Mouse (Mus musculus) heart, embryonic 12.5 days (tissue): ENCODE results near the gene Sec14l5. TPM values are rescaled to one million over a fixed set of nuclear protein-coding genes. Genes with fewer than 3 reads are reported as not detected.

ENCODE experiments used
- ATAC-seq: fragments of 200-750 bp; cut with Nextera tagmentation; 2 replicates; pipeline ENCODE4 v1.8.0; 2017; ENCODE audit warnings: moderate TSS enrichment, moderate library complexity; ENCODE audit not compliant: insufficient number of reproducible peaks, low FRiP score
- H3K27ac ChIP-seq: fragments of 300-500 bp; sonication (generic); 2 replicates; pipeline ENCODE4 v1.5.1; 2016; ENCODE audit warnings: mild to moderate bottlenecking, moderate library complexity; ENCODE audit not compliant: poor library complexity, severe bottlenecking
- H3K27me3 ChIP-seq: fragments of 300-500 bp; sonication (generic); replicated peaks from 2 replicates; pipeline ENCODE4 v1.6.1; 2016; ENCODE audit warnings: mild to moderate bottlenecking, moderate library complexity
- H3K36me3 ChIP-seq: fragments of 300-500 bp; sonication (generic); 2 replicates; pipeline ENCODE4 v1.6.1; 2016; ENCODE audit warnings: mild to moderate bottlenecking, moderate library complexity
- H3K4me1 ChIP-seq: fragments of 300-500 bp; sonication (generic); replicated peaks from 2 replicates; pipeline ENCODE4 v1.6.1; 2016; ENCODE audit warnings: mild to moderate bottlenecking
- H3K4me2 ChIP-seq: fragments of 300-500 bp; sonication (generic); 2 replicates; pipeline ENCODE4 v1.6.1; 2016; ENCODE audit warnings: mild to moderate bottlenecking, moderate library complexity
- H3K4me3 ChIP-seq: fragments of 300-500 bp; sonication (generic); 2 replicates; pipeline ENCODE4 v1.5.1; 2016; ENCODE audit warnings: mild to moderate bottlenecking
- H3K9ac ChIP-seq: fragments of 300-500 bp; sonication (generic); 2 replicates; pipeline ENCODE4 v1.6.1; 2016; ENCODE audit warnings: mild to moderate bottlenecking, moderate library complexity
- H3K9me3 ChIP-seq: fragments of 300-500 bp; sonication (generic); replicated peaks from 2 replicates; pipeline ENCODE4 v1.6.1; 2016; ENCODE audit warnings: mild to moderate bottlenecking, moderate library complexity
- WGBS: fragments of 180-500 bp; shearing (Covaris S2); methylation state at CpG from one replicate; pipeline ENCODE4 v1.1.7; 2016; 5-methylcytosine and 5-hydroxymethylcytosine counted together
- polyA plus RNA-seq: library from polyadenylated mRNA; unstranded; fragments of >200 nt; fragmentation: Nextera tagmentation; extraction: Ambion mirVana; gene quantifications from 2 replicates; pipeline ENCODE4 v1.2.1, GENCODE M21; 2016

The Sec14l5 gene
- polyA plus RNA-seq, 1 experiment from 2014 or later: not detected

DNA sequence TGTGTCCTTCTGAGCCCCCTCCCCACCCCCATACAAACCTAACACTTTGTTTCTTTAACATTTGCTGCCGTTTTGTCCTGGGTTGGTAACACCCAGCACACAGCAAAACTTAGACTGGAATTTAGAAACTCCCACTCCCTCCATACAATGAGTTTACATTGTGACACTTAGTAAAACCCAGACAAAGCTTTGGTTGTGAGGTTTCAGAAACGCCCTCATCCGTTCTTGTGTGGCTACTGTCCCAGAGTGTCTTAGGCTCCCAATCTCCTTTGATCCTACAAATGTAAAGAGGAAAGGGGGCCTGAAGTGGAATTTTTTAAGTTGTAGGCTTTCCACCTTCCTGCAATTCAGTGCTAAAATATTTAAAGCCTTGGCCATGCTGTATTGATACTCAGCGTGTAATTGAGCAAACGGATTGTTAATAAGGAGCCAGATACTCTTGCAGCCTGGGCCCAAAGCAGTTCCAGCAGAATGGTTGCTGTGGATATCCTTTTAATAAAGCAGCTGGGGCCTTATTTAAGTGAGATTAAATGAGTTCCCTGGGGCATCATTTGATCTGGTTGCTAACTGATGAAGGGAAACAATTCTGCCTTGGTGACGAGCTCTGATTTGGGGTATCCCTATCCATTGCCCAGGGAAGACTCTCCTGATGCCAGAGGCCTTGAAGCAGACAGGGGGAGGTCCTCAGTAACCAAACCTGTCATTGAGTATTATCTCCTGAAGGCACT lies 6.6 kb downstream of the Sec14l5 start:
- no peak overlapping the region for H3K9ac ChIP-seq
- H3K27ac ChIP-seq: no peak overlapping the region
- no peaks in the 10 kb centered on the region for H3K36me3 ChIP-seq
- no peak overlapping the region for H3K4me2 ChIP-seq
- WGBS: 60% methylated on average over 6 of the region's 6 CpGs
- no peaks in the 10 kb centered on the region for H3K9me3 ChIP-seq
- H3K27me3 ChIP-seq: peaks cover 18% of the 10 kb centered on the region
- no peak for ATAC-seq
- H3K4me3 ChIP-seq: no peak overlapping the region
- H3K4me1 ChIP-seq: no peaks in the 10 kb centered on the region

DNA sequence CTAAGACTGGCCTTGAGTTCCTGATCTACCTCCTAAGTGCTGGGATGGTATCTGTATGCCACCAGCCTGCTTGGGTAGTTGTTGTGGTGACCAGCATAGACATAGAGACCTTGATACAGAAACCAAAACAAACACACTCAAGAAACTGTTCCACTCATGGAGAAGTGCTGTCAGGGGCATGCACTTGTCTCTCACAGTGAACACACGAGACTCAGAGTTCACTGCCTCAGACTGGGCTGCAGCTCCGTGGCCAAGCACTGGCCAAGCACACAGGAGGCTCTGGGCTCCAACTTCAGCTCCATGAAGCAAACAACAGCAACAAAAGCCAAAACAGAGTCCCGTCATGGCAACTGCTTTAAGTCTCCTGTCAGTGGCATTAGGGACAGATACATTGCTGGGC lies 8.1 kb downstream of the Sec14l5 start:
- H3K27me3 ChIP-seq: peaks cover 16% of the 10 kb centered on the region
- H3K4me3 ChIP-seq: no peak overlapping the region
- H3K9me3 ChIP-seq: no peaks in the 10 kb centered on the region
- H3K4me2 ChIP-seq: no peak overlapping the region
- no peaks in the 10 kb centered on the region for H3K4me1 ChIP-seq
- H3K36me3 ChIP-seq: no peaks in the 10 kb centered on the region
- ATAC-seq: no peak
- H3K27ac ChIP-seq: no peak overlapping the region
- no peak overlapping the region for H3K9ac ChIP-seq
- 62% methylated on average over 3 of the region's 3 CpGs for WGBS

DNA sequence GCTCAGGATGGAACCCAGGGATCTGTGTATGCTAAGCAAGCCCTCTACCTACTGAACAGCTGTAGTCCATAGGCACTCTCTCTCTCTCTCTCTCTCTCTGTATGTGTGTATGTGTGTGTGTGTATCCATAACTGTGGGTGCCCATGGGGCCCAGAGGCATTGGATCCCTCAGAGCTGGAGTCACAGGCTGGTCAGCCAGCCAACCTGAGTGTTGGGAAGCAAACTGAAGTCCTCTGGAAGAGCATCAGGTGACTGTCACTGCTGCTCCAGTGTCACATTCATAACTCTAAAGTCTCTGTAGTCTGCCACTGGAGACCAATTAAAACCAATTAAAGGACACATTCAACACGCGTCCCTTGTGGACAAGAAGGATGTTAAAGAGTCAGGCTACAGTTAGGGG lies 9.6 kb downstream of the Sec14l5 start:
- no peak overlapping the region for H3K4me2 ChIP-seq
- WGBS: 75% methylated on average over 2 of the region's 2 CpGs
- no peak overlapping the region for H3K9ac ChIP-seq
- H3K27me3 ChIP-seq: peaks cover 8% of the 10 kb centered on the region
- no peak for ATAC-seq
- H3K36me3 ChIP-seq: no peaks in the 10 kb centered on the region
- H3K9me3 ChIP-seq: no peaks in the 10 kb centered on the region
- no peaks in the 10 kb centered on the region for H3K4me1 ChIP-seq
- H3K4me3 ChIP-seq: no peak overlapping the region
- no peak overlapping the region for H3K27ac ChIP-seq

DNA sequence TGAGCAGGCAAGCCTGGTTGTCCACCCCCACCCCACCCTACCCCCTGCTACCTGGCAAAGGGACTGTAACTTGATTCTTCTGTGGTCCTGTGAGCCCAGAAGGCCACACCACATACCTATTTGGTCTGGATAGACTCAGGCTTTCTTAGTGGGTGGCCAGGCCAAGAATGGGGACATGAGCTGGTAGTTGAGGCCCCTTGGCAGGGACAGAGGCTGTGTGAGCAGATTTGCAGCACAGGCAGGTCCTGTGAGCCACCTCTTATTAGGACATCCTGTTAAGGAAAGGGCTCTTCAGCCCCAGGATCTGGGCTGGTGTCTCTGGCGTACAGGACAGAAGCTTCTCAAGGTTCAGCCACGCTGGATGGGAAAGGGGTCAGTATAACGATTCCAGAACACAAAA lies 10.2 kb downstream of the Sec14l5 start:
- H3K4me2 ChIP-seq: no peak overlapping the region
- WGBS: 72% methylated on average over 3 of the region's 3 CpGs
- H3K9ac ChIP-seq: no peak overlapping the region
- no peaks in the 10 kb centered on the region for H3K9me3 ChIP-seq
- H3K4me3 ChIP-seq: no peak overlapping the region
- H3K27ac ChIP-seq: no peak overlapping the region
- no peaks in the 10 kb centered on the region for H3K36me3 ChIP-seq
- no peak for ATAC-seq
- peaks cover 8% of the 10 kb centered on the region for H3K27me3 ChIP-seq
- no peaks in the 10 kb centered on the region for H3K4me1 ChIP-seq

DNA sequence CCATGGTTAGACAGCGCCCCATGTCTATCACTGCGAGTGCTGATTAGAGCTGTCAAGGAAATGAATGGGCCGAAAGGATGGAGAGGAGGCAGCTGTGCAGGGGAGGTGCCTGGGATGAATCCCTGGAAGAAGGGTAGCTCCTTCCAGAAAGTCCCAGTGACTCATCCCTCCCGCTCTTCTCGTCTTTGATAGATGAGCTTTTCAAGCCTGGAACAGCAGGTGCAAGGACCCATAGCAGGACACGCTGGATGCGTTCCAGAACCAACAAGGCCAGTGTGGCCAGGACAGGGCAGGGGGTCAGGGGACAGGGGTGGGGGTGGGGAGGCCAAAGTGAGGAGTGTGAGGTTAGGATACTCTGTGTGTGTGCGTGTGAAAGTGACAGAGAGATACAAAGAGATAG lies 12.3 kb downstream of the Sec14l5 start:
- WGBS: 50% methylated on average over 8 of the region's 8 CpGs
- Histone ChIP-seq H3K4me3 (no peak overlapping the region), H3K27ac (no peak overlapping the region), H3K9ac (no peak overlapping the region), H3K4me1 (peaks cover 2% of the 10 kb centered on the region), H3K9me3 (no peaks in the 10 kb centered on the region), H3K27me3 (peaks cover 8% of the 10 kb centered on the region), H3K36me3 (no peaks in the 10 kb centered on the region), H3K4me2 (no peak overlapping the region)
- peak; percentile 37; the same call in 1 of the 2 replicates for ATAC-seq

DNA sequence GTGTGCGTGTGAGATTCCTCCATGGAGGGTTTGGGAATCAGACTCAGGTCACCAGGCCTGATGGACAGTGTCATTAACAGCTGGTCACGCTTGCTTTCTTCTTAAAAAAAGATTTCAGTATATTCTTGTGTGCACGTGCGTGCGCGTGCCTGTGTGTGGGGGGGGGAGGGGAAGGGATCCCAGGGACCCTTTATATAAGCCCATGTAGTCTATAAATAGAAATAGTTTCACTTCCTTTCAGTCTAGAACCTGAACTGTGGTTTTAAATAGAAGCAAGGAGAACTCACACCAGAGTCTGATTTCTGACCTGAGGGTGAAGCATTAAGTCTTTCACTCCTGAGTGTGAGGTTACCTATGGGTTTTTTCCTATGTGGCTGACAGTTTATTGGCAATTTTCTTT lies 17.4 kb downstream of the Sec14l5 start:
- Histone ChIP-seq H3K9ac (no peak overlapping the region), H3K27me3 (no peaks in the 10 kb centered on the region), H3K4me3 (no peak overlapping the region), H3K4me1 (peaks cover 13% of the 10 kb centered on the region), H3K4me2 (no peak overlapping the region), H3K36me3 (no peaks in the 10 kb centered on the region), H3K27ac (0 out of 2 replicates have a peak overlapping the region, but pooled peaks have one; percentile 39), H3K9me3 (no peaks in the 10 kb centered on the region)
- ATAC-seq: no peak
- WGBS: 72% methylated on average over 6 of the region's 6 CpGs

DNA sequence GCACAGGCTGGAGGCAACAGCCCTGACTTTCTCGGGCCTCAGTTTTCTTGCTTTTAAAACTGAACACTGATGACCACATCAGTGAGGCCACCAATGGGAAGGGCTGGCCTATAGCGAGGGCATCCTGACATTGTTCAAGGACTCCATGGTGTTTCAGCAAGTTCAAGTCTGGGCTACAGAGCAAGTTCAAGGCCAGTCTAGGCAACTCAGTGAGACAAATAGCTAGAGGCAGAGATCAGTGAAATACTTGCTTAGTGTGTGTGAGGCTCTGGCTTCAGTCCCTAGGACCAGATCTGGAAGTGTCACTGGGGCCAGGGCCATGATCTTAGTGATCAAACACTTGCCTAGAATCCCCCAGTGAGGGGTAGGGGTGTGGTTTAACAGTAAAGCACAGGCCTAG lies 21.1 kb downstream of the Sec14l5 start:
- Histone ChIP-seq H3K36me3 (no peaks in the 10 kb centered on the region), H3K27me3 (no peaks in the 10 kb centered on the region), H3K4me2 (no peak overlapping the region), H3K9me3 (no peaks in the 10 kb centered on the region), H3K9ac (no peak overlapping the region), H3K4me1 (peaks cover 13% of the 10 kb centered on the region), H3K4me3 (no peak overlapping the region), H3K27ac (no peak overlapping the region)
- no peak for ATAC-seq
- 76% methylated on average over 2 of the region's 2 CpGs for WGBS

DNA sequence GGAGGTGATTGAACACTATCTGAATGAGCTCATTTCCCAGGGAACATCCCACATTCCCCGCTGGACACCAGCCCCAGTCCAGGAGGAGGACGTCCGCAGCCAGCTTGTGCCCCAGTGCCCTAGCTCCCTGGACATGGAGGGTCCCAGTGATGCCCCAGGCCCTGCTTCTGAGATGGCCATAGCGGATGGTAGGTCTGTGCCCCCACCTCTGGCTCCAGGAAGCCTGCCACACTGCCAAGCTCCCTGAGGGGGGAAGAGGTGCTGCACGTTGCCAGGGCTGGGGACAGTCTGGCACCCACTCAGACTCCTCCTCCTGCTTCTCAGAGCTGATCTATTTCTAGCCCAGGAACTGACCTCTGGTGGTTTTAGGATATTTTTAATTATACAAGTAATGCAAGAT lies 21.9 kb downstream of the Sec14l5 start:
- 63% methylated on average over 5 of the region's 5 CpGs for whole genome bisulfite sequencing
- peaks cover 13% of the 10 kb centered on the region for H3K4me1 ChIP-seq
- no peak overlapping the region for H3K9ac ChIP-seq
- H3K4me2 ChIP-seq: no peak overlapping the region
- ATAC-seq: no peak
- no peak overlapping the region for H3K4me3 ChIP-seq
- H3K27me3 ChIP-seq: no peaks in the 10 kb centered on the region
- H3K36me3 ChIP-seq: no peaks in the 10 kb centered on the region
- H3K9me3 ChIP-seq: no peaks in the 10 kb centered on the region
- H3K27ac ChIP-seq: no peak overlapping the region

DNA sequence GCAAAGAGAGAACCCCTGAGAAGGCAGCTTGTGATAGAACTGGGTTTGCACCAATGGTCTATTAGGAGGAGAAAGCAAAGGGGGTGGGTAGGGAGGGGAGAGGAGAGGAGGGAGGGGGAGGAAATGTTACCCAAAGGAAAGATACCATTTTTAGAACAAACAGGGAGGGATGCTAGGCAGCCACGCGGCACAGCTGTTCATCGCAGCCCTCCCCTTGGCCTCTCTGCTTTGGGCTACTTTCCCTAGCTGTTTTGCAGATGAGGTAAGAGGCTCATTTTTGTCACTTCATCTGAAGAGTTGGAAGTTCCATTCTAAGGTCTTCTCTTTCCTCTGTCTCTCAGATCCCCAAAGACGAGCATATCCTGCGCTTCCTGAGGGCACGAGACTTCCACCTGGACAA lies 25.7 kb downstream of the Sec14l5 start:
- H3K27me3 ChIP-seq: no peaks in the 10 kb centered on the region
- no peak overlapping the region for H3K4me2 ChIP-seq
- peaks cover 5% of the 10 kb centered on the region for H3K4me1 ChIP-seq
- no peak overlapping the region for H3K4me3 ChIP-seq
- ATAC-seq: no peak
- WGBS: 75% methylated on average over 6 of the region's 6 CpGs
- H3K9ac ChIP-seq: no peak overlapping the region
- no peaks in the 10 kb centered on the region for H3K9me3 ChIP-seq
- no peaks in the 10 kb centered on the region for H3K36me3 ChIP-seq
- no peak overlapping the region for H3K27ac ChIP-seq

DNA sequence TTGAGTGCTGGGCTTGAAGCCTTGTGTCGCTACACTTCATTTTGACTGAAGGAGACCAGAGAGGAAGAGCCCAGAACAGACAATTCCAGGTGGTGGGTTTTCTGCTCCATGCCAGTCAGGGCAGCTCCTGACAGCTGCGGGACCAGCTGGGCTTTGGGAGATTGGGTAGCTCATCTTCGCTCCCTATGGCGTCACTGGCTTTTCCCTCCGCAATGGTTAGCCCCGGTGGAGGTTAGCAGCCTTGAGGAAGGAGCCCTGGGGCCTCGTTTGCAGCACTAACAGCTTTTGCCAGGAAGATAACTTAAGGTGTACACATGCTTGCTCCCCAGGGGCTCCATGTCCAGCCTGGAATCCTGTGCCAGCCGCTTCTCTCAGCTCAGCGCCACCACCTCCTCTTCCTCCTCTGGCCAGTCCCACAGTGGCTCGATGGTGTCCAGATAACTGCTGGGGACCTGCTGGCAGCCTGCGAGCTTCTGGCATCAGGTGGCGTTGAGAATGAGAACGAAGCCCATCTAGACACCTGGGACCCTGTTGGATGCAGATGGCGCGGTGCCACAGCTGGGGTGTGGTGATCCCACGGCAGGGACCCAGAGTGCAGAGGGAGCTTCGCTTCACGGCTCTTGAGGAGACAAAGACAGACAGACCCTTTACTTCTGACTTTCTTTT lies 36.5 kb downstream of the Sec14l5 start:
- Histone ChIP-seq H3K9me3 (no peaks in the 10 kb centered on the region), H3K4me1 (peaks cover 9% of the 10 kb centered on the region), H3K27me3 (peaks cover 29% of the 10 kb centered on the region), H3K36me3 (no peaks in the 10 kb centered on the region), H3K4me3 (no peak overlapping the region), H3K4me2 (no peak overlapping the region), H3K9ac (no peak overlapping the region), H3K27ac (no peak overlapping the region)
- WGBS: 78% methylated on average over 18 of the region's 18 CpGs
- no peak for ATAC-seq

DNA sequence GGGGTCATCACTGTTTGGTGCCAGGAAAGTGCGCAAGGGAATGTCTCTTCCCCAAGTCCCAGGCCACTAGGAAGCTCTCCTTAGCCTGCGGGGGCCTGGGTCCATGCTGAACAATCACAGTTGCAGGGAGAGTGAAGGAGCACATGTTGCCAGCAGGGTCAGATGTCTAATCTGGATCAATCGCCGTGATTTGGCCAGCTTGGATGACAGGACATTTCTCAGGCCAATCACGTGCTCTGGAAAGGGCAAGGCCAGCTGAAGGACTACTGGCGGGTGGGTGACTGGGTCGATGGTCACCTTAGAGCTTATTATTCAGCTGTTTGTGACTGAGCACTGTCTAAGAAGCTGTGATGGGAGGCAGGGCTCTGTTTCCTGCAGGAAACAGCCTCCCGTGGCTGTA lies 37.2 kb downstream of the Sec14l5 start:
- Histone ChIP-seq H3K4me1 (peaks cover 9% of the 10 kb centered on the region), H3K9ac (no peak overlapping the region), H3K36me3 (no peaks in the 10 kb centered on the region), H3K4me3 (no peak overlapping the region), H3K27me3 (peaks cover 29% of the 10 kb centered on the region), H3K27ac (no peak overlapping the region), H3K4me2 (no peak overlapping the region), H3K9me3 (no peaks in the 10 kb centered on the region)
- 52% methylated on average over 8 of the region's 8 CpGs for WGBS
- no peak for ATAC-seq

DNA sequence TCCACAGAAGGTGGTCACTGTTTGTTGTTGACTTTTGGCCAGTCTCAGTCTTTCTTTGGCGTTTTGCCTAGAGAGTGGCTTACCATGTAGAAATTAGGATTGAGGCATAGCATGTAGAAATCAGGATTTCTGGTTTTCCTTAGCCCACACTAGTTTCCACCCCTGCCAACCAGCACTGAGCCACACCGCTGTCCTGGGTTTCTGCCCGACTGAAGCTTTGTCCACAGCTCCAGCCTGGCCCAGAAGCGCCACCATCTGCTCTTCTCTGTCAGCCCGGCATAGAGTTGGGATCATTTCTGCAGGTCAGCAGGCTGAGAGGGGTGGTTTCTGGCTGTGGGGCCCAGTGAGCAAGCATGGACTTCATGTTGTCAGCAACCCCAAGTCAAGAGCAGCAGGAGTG lies 38.0 kb downstream of the Sec14l5 start:
- no peaks in the 10 kb centered on the region for H3K36me3 ChIP-seq
- no peaks in the 10 kb centered on the region for H3K9me3 ChIP-seq
- H3K9ac ChIP-seq: no peak overlapping the region
- 83% methylated on average over 5 of the region's 5 CpGs for WGBS
- ATAC-seq: no peak
- peaks cover 36% of the 10 kb centered on the region for H3K27me3 ChIP-seq
- peaks cover 9% of the 10 kb centered on the region for H3K4me1 ChIP-seq
- H3K4me3 ChIP-seq: no peak overlapping the region
- no peak overlapping the region for H3K4me2 ChIP-seq
- H3K27ac ChIP-seq: no peak overlapping the region
